Mouse (Mus musculus): ENCODE measurements at regions not wholly inside any gene's neighbourhood (a gene's known extent, or its start where the extent isn't known, plus 50 kb on each side); places are given as distances from the start of the nearest gene placed in this dataset.
"Not testable (repeated sequence)": the region's sequence is repeated elsewhere in the genome, so short reads cannot be mapped to it uniquely, and the experiment has no call there.

DNA sequence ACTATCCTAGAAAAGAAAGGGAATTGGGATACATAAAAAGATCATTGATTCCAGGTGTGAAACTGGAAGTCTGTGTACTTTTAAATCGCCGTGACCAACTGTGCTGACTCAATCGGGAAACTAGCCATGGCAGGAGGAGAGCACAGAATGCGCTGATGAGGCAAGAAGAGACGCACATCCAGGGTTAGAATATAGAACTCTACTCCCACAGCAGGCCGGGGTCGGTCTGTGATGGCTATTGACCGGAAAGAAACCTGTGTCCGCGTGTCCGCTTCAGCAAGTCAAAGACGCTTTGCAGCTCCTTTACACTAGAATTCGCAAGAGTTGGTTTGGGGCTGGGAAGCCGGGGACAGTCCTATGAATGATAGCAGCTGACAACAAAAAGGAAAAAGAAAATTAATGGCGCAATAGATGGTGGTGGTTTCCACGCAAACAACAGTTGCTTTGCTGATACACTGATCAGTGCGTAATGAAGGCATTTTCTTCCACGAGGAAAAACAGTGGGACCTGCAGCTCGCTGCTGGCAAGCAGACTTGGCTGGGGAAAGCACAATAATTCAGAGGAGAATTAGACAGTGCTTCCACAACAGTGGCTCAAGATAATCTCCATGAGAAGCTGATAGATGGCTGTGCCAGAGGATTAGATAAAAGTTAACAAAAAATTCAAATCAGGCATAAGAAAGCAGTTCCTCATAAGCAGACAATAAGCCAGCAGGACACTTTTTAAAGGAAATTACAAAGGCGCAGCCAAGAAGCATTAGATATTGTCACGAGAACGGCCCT is 1029.8 kb downstream of the Defb40 start:
- DNase-seq: no peak
- no peaks in the 10 kb centered on the region for H3K36me3 ChIP-seq (ENCODE audit: control insufficient read depth, insufficient read depth, low read length)
- no peaks in the 10 kb centered on the region for H3K4me1 ChIP-seq (ENCODE audit: control insufficient read depth, insufficient read depth, low read length)
- 86% methylated on average over 22 of the region's 22 CpGs for WGBS
- H3K27ac ChIP-seq (ENCODE audit: insufficient read depth, low read depth, low read length): no peak overlapping the region
- H3K4me3 ChIP-seq (ENCODE audit: insufficient read depth, low read depth, low read length): no peak overlapping the region
- H3K27me3 ChIP-seq (replicated peaks; ENCODE audit: control insufficient read depth, insufficient read depth, low read length): no peaks in the 10 kb centered on the region
- TF ChIP-seq POLR2A (IDR thresholded peaks at IDR 0.05; ENCODE audit: low read depth, low read length) (no peak), CTCF (conservative IDR thresholded peaks at IDR 0.05; ENCODE audit: insufficient read depth, insufficient read length, low read depth, low read length) (no peak)

- Histone ChIP-seq H3K36me3 (ENCODE audit: control insufficient read depth, insufficient read depth, low read length) (no peaks in the 10 kb centered on the region), H3K4me1 (ENCODE audit: control insufficient read depth, insufficient read depth, low read length) (no peaks in the 10 kb centered on the region), H3K27ac (ENCODE audit: insufficient read depth, low read depth, low read length) (no peak overlapping the region), H3K4me3 (ENCODE audit: insufficient read depth, low read depth, low read length) (no peak overlapping the region), H3K27me3 (replicated peaks; ENCODE audit: control insufficient read depth, insufficient read depth, low read length) (no peaks in the 10 kb centered on the region)
- no peak for DNase-seq
- no peak for TF ChIP-seq POLR2A (IDR thresholded peaks at IDR 0.05; ENCODE audit: low read depth, low read length)
- no peak for TF ChIP-seq CTCF (conservative IDR thresholded peaks at IDR 0.05; ENCODE audit: insufficient read depth, insufficient read length, low read depth, low read length)
Observed at GRCm38 (mm10) chr8:17934696-17935095, 1043.4 kb downstream of the Defb40 start.

- Histone ChIP-seq H3K27me3 (replicated peaks; ENCODE audit: control insufficient read depth, insufficient read depth, low read length) (no peaks in the 10 kb centered on the region), H3K4me3 (ENCODE audit: insufficient read depth, low read depth, low read length) (no peak overlapping the region), H3K36me3 (ENCODE audit: control insufficient read depth, insufficient read depth, low read length) (no peaks in the 10 kb centered on the region), H3K4me1 (ENCODE audit: control insufficient read depth, insufficient read depth, low read length) (no peaks in the 10 kb centered on the region), H3K27ac (ENCODE audit: insufficient read depth, low read depth, low read length) (no peak overlapping the region)
- no peak for TF ChIP-seq CTCF (conservative IDR thresholded peaks at IDR 0.05; ENCODE audit: insufficient read depth, insufficient read length, low read depth, low read length)
- no peak for TF ChIP-seq POLR2A (IDR thresholded peaks at IDR 0.05; ENCODE audit: low read depth, low read length)
- WGBS: 87% methylated on average over 15 of the region's 15 CpGs
- DNase-seq: no peak
Observed at GRCm38 (mm10) chr8:17909316-17909715, 1068.7 kb downstream of the Defb40 start.

GRCm38 (mm10) chr8:17888598-17888997 is 1089.5 kb downstream of the Defb40 start:
- not testable (repeated sequence) for H3K36me3 ChIP-seq (ENCODE audit: control insufficient read depth, insufficient read depth, low read length); H3K27me3 ChIP-seq (replicated peaks; ENCODE audit: control insufficient read depth, insufficient read depth, low read length); H3K4me1 ChIP-seq (ENCODE audit: control insufficient read depth, insufficient read depth, low read length); H3K27ac ChIP-seq (ENCODE audit: insufficient read depth, low read depth, low read length); H3K4me3 ChIP-seq (ENCODE audit: insufficient read depth, low read depth, low read length); DNase-seq
- WGBS: 55% methylated on average over 5 of the region's 5 CpGs

DNA sequence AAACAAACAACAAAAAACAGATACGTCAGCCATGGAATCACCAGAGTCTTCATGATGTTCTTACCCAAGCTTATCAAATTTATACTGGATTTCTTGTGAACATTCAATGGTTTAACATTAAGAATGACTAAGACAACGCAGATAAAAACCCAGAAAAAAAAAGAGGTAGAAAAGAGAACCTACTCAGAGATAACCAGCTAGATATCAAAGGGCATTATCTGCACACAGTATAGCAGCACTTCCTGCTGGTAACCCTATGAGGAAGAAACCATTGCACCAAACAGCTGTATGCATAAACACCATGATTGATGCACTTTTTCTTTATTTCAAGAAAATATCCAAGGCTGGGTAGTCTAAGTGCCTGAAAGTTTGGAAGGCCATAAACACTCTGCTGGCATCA is 1114.7 kb downstream of the Defb40 start:
- H3K27me3 ChIP-seq (replicated peaks; ENCODE audit: control insufficient read depth, insufficient read depth, low read length): no peaks in the 10 kb centered on the region
- H3K4me3 ChIP-seq (ENCODE audit: insufficient read depth, low read depth, low read length): no peak overlapping the region
- TF ChIP-seq CTCF (conservative IDR thresholded peaks at IDR 0.05; ENCODE audit: insufficient read depth, insufficient read length, low read depth, low read length) (no peak), POLR2A (IDR thresholded peaks at IDR 0.05; ENCODE audit: low read depth, low read length) (no peak)
- no peaks in the 10 kb centered on the region for H3K36me3 ChIP-seq (ENCODE audit: control insufficient read depth, insufficient read depth, low read length)
- H3K4me1 ChIP-seq (ENCODE audit: control insufficient read depth, insufficient read depth, low read length): no peaks in the 10 kb centered on the region
- H3K27ac ChIP-seq (ENCODE audit: insufficient read depth, low read depth, low read length): no peak overlapping the region
- DNase-seq: no peak
- WGBS: 73% methylated on average over 2 of the region's 2 CpGs
